Mouse (Mus musculus): Measurements from ENCODE around the gene Ifna15. TPM values are rescaled to one million over a fixed set of nuclear protein-coding genes. Genes with fewer than 3 reads are reported as not detected.

Ifna15 gene
- polyA plus RNA-seq, 2 experiments from 2014 or later, result not detected

- no peak for ATAC-seq
Measured at GRCm38 (mm10) chr4:88513743-88514142, 44.3 kb downstream of the Ifna15 start.

Other genes starting within 250 kb of the Ifna15 start
- under 1 TPM; 0.11 to 0.30 TPM for gene Hacd4, start 119.3 kb downstream of the Ifna15 start, polyA plus RNA-seq (2017; shearing (Covaris generic))
- not detected for gene Ifnb1, start 35.5 kb downstream of the Ifna15 start, polyA plus RNA-seq (2017; shearing (Covaris generic))
- not detected for gene Ifna14, start 13.6 kb upstream of the Ifna15 start, polyA plus RNA-seq (2017; shearing (Covaris generic))
- gene Ifna9, start 34.1 kb upstream of the Ifna15 start, polyA plus RNA-seq (2017; shearing (Covaris generic)), result not detected
- not detected for gene Ifna12, start 45.1 kb upstream of the Ifna15 start, polyA plus RNA-seq (2017; shearing (Covaris generic))
- not detected for gene C87499, start 76.2 kb upstream of the Ifna15 start, polyA plus RNA-seq (2017; shearing (Covaris generic))
- gene Ifna13, start 86.2 kb upstream of the Ifna15 start, polyA plus RNA-seq (2017; shearing (Covaris generic)), result under 1 TPM in 1 of 2 experiments, not detected in 1; 0.40 TPM
- not detected for gene Ifna16, start 118.7 kb upstream of the Ifna15 start, polyA plus RNA-seq (2017; shearing (Covaris generic))
- not detected for gene Ifna2, start 125.7 kb upstream of the Ifna15 start, polyA plus RNA-seq (2017; shearing (Covaris generic))
- gene Ifnab, start 133.1 kb upstream of the Ifna15 start, polyA plus RNA-seq (2017; shearing (Covaris generic)), result not detected
- gene Gm26566, start 163.6 kb upstream of the Ifna15 start, polyA plus RNA-seq (2017; shearing (Covaris generic)), result not detected
- 10 to 100 TPM; 27.3 to 43.0 TPM for gene Klhl9, start 164.2 kb upstream of the Ifna15 start, polyA plus RNA-seq (2017; shearing (Covaris generic))
- gene Gm13271, start 196.6 kb upstream of the Ifna15 start, polyA plus RNA-seq (2017; shearing (Covaris generic)), result not detected
- under 1 TPM in 1 of 2 experiments, not detected in 1; 0.28 TPM for gene Gm13283, start 201.9 kb upstream of the Ifna15 start, polyA plus RNA-seq (2017; shearing (Covaris generic))
- gene Gm13290, start 215.6 kb upstream of the Ifna15 start, polyA plus RNA-seq (2017; shearing (Covaris generic)), result not detected
- not detected for gene Gm13289, start 218.7 kb upstream of the Ifna15 start, polyA plus RNA-seq (2017; shearing (Covaris generic))
- gene Gm13272, start 221.6 kb upstream of the Ifna15 start, polyA plus RNA-seq (2017; shearing (Covaris generic)), result not detected
- gene Ifnz, start 223.9 kb upstream of the Ifna15 start, polyA plus RNA-seq (2017; shearing (Covaris generic)), result under 1 TPM in 1 of 2 experiments, not detected in 1; 0.79 TPM
- not detected for gene Gm13276, start 227.5 kb upstream of the Ifna15 start, polyA plus RNA-seq (2017; shearing (Covaris generic))
- not detected for gene Gm13277, start 230.4 kb upstream of the Ifna15 start, polyA plus RNA-seq (2017; shearing (Covaris generic))
- not detected for gene Gm13278, start 233.3 kb upstream of the Ifna15 start, polyA plus RNA-seq (2017; shearing (Covaris generic))
- not detected for gene Gm13275, start 236.2 kb upstream of the Ifna15 start, polyA plus RNA-seq (2017; shearing (Covaris generic))
- gene Gm13279, start 239.2 kb upstream of the Ifna15 start, polyA plus RNA-seq (2017; shearing (Covaris generic)), result not detected
- gene Gm13285, start 241.4 kb upstream of the Ifna15 start, polyA plus RNA-seq (2017; shearing (Covaris generic)), result not detected
- not detected for gene Gm13287, start 245.0 kb upstream of the Ifna15 start, polyA plus RNA-seq (2017; shearing (Covaris generic))
- gene Gm13288, start 247.3 kb upstream of the Ifna15 start, polyA plus RNA-seq (2017; shearing (Covaris generic)), result not detected

Measured in CD4-positive, CD25-positive, alpha-beta regulatory T cell, adult 4 months (primary cell).